Comparison of ENCODE assay signal across 26 mouse cellular contexts in genomic region chr11:17694145-17694544, GRCm38 (mm10).
DNase-seq lines count a peak whose midpoint lies in the region; ATAC-seq and TF ChIP-seq lines count a peak whose summit lies in the region.
"Had no signal": no experiment of that assay in that cellular context is flagged by ENCODE, and none has a peak within 500 bp of the region (broad histone marks: within the 10 kb centered on the region; RNA-seq: fewer than 3 reads in every experiment).

No protein-coding gene starts in this region.

- no peak for TF ChIP-seq CTCF in cerebellum, adult 2 months (IDR thresholded peaks at IDR 0.05; ENCODE audit: borderline replicate concordance, insufficient read depth, low read depth, low read length)
- TF ChIP-seq CTCF in kidney, adult 2 months (conservative IDR thresholded peaks at IDR 0.05; ENCODE audit: insufficient read depth, insufficient read length, low read depth, low read length): no peak

- no peak for ATAC-seq in frontal cortex, adult (ENCODE audit: low TSS enrichment)
- ATAC-seq: activated CD4-positive, CD25-positive, alpha-beta regulatory T cell, adult 4 months; forebrain, embryonic 15.5 days; intestine, postnatal 0 days had no signal

- DNase-seq in cerebellum, adult 2 months: peak; percentile 44 to 68
- no peak for DNase-seq in cerebellum, adult 11 months
- DNase-seq in kidney, adult 2 months: peak; percentile 22
- no peak for DNase-seq in kidney, adult 18-20 months
- peak; percentile 11 to 30 for DNase-seq in urinary bladder, adult 18-20 months (ENCODE audit: low spot score in 2 of 2)
- DNase-seq in urinary bladder, adult 2 months (ENCODE audit: low spot score): no peak
- DNase-seq in cerebellum, postnatal 25 days: peak; percentile 42 to 61
- DNase-seq: adrenal gland, adult 8-10 months; gastrocnemius, postnatal 10 days; heart, adult 11 months; heart, postnatal 14 days; lung, postnatal 4 days; midbrain, embryonic 14.5 days; right cerebral cortex, postnatal 14 days; spleen, adult 18-20 months had no signal

- H3K27me3 ChIP-seq in cerebellum, adult 2 months (ENCODE audit: control insufficient read depth, insufficient read depth, low read length): no peaks in the 10 kb centered on the region
- no peaks in the 10 kb centered on the region for H3K27me3 ChIP-seq in kidney, adult 2 months (replicated peaks; ENCODE audit: control insufficient read depth, insufficient read depth, low read length)
- H3K27me3 ChIP-seq: forebrain, embryonic 15.5 days; heart, embryonic 13.5 days; hindbrain, embryonic 12.5 days; lung, embryonic 15.5 days had no signal

- H3K4me3 ChIP-seq in cerebellum, adult 2 months (replicated peaks; ENCODE audit: insufficient read depth, low read depth, low read length): no peak overlapping the region
- no peak overlapping the region for H3K4me3 ChIP-seq in kidney, adult 2 months (ENCODE audit: insufficient read depth, low read depth, low read length)
- H3K4me3 ChIP-seq: embryonic facial prominence, embryonic 10.5 days; forebrain, embryonic 15.5 days; heart, embryonic 13.5 days; hindbrain, embryonic 12.5 days; left cerebral cortex, adult 2 months; lung, embryonic 15.5 days had no signal

- H3K27ac ChIP-seq in cerebellum, adult 2 months (ENCODE audit: insufficient read depth, low read length): no peak overlapping the region
- H3K27ac ChIP-seq in kidney, adult 2 months (ENCODE audit: insufficient read depth, low read depth, low read length): no peak overlapping the region
- H3K27ac ChIP-seq: embryonic facial prominence, embryonic 10.5 days; forebrain, embryonic 15.5 days; heart, embryonic 13.5 days; hindbrain, embryonic 12.5 days; left cerebral cortex, adult 2 months; liver, embryonic 14.5 days; lung, embryonic 15.5 days had no signal

- no peak for TF ChIP-seq POLR2A in cerebellum, adult 2 months (IDR thresholded peaks at IDR 0.05; ENCODE audit: borderline replicate concordance, insufficient read depth, low read length)
- TF ChIP-seq POLR2A in kidney, adult 2 months (IDR thresholded peaks at IDR 0.05; ENCODE audit: low read depth, low read length): no peak

- 27% methylated on average over 2 of the region's 2 CpGs for WGBS in cerebellum, adult 2 months
- 22% methylated on average over 2 of the region's 2 CpGs for WGBS in kidney, adult 2 months

- H3K36me3 ChIP-seq in kidney, adult 2 months (ENCODE audit: control insufficient read depth, insufficient read depth, low read length): no peaks in the 10 kb centered on the region
- H3K36me3 ChIP-seq: embryonic facial prominence, embryonic 10.5 days; forebrain, embryonic 15.5 days; G1E; heart, embryonic 13.5 days; hindbrain, embryonic 12.5 days; lung, embryonic 15.5 days had no signal

- peaks cover 3% of the 10 kb centered on the region; the same call in 1 of the 2 replicates for H3K4me1 ChIP-seq in cerebellum, adult 2 months (ENCODE audit: control insufficient read depth, insufficient read depth, low read length)
- no peaks in the 10 kb centered on the region for H3K4me1 ChIP-seq in kidney, adult 2 months (ENCODE audit: control insufficient read depth, insufficient read depth, low read length)
- H3K4me1 ChIP-seq: embryonic facial prominence, embryonic 10.5 days; forebrain, embryonic 15.5 days; heart, embryonic 13.5 days; hindbrain, embryonic 12.5 days; lung, embryonic 15.5 days had no signal

Comparison
In these comparisons a context has a peak if more than half of its experiments do, and no peak if none do; other contexts are left out.
1. DNase-seq: peak in cerebellum, adult 2 months (2 of 2), kidney, adult 2 months (single experiment), urinary bladder, adult 18-20 months (2 of 2) and cerebellum, postnatal 25 days (2 of 2); none in cerebellum, adult 11 months (single experiment), kidney, adult 18-20 months (single experiment) and urinary bladder, adult 2 months (single experiment).